Mouse (Mus musculus): ENCODE measurements at regions not wholly inside any gene's neighbourhood (a gene's known extent, or its start where the extent isn't known, plus 50 kb on each side); places are given as distances from the start of the nearest gene placed in this dataset.
"Not testable (repeated sequence)": the region's sequence is repeated elsewhere in the genome, so short reads cannot be mapped to it uniquely, and the experiment has no call there.

DNA sequence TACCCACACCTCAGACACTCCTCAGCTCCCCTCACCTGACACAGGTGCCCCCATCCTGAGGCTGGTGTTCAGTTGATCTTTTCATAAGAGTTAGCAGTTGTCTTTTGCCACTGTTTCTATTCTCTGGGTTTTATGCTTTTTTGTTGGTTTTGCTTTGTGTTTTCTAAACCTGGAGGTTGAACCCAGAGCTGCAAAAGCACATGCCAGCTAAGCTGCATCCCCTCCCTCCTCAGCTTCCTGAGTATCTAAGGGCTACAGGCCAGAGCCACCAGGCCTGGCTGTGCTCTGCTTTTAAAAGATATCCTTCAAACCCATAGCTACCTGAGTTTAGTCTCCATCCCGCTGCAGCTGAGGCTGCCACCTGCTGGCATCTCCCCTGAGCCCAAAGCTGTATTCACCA lies 140.1 kb downstream of the Tcp10c start:
- not testable (repeated sequence) for H3K27me3 ChIP-seq; H3K9me3 ChIP-seq (replicated peaks); ATAC-seq (replicated peaks; ENCODE audit: low FRiP score); H3K4me1 ChIP-seq; H3K4me2 ChIP-seq; H3K9ac ChIP-seq; H3K36me3 ChIP-seq; H3K4me3 ChIP-seq (replicated peaks); H3K27ac ChIP-seq
- WGBS: 40% methylated on average over 1 of the region's 1 CpGs

DNA sequence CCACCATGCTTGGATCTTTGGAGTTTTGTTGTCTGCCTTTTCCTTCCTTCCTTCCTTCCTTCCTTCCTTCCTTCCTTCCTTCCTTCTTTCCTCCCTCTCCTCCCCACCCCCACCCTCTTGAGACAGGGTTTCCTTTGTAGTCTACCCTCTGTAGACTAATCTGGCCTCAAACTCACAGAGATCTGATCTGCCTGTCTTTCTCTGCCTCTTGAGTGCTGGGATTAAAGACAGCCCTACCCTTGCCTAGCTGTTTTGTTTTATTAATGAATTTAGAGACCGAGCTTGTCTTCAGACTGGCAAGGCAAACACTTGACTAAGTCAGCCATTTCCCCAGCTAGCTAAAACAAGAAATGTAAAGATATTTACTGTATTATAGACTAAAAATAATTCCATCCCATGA lies 150.0 kb downstream of the Tcp10c start:
- not testable (repeated sequence) for H3K4me1 ChIP-seq, H3K27ac ChIP-seq

DNA sequence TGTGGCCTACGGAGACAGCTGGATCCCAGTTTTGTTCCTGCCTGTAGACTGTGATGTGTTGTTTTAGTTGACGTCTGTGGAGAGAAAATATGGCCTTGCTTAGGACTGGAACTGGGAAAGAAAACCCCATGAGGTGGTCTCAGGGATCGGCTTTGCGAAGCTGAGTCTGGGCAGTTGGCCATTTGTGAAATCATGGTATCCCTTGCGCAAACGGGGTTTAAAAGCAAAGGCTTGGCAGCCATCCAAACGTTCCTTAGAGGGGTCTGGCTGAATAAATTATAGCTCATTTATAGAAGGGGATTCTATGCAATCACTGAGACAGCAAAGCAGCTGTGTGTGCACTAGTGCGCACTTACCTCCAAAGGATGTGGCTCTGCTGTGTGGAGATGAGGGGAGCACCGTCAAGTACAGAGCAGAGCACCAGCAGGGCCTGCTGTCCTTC lies 150.5 kb downstream of the Tcp10c start:
- H3K9ac ChIP-seq; H3K27me3 ChIP-seq; H3K27ac ChIP-seq; H3K4me2 ChIP-seq; H3K4me3 ChIP-seq (replicated peaks); H3K36me3 ChIP-seq; H3K9me3 ChIP-seq (replicated peaks); H3K4me1 ChIP-seq: not testable (repeated sequence)
- peak; percentile 68 for ATAC-seq (replicated peaks; ENCODE audit: low FRiP score)
- 43% methylated on average over 8 of the region's 9 CpGs for WGBS

More for the DNA sequence above, 150.0 kb downstream of the Tcp10c start:
- H3K9me3 ChIP-seq (replicated peaks); H3K27me3 ChIP-seq; H3K36me3 ChIP-seq; ATAC-seq (replicated peaks; ENCODE audit: low FRiP score); H3K4me3 ChIP-seq (replicated peaks); H3K9ac ChIP-seq; H3K4me2 ChIP-seq: not testable (repeated sequence)
- 70% methylated on average over 1 of the region's 1 CpGs for WGBS

DNA sequence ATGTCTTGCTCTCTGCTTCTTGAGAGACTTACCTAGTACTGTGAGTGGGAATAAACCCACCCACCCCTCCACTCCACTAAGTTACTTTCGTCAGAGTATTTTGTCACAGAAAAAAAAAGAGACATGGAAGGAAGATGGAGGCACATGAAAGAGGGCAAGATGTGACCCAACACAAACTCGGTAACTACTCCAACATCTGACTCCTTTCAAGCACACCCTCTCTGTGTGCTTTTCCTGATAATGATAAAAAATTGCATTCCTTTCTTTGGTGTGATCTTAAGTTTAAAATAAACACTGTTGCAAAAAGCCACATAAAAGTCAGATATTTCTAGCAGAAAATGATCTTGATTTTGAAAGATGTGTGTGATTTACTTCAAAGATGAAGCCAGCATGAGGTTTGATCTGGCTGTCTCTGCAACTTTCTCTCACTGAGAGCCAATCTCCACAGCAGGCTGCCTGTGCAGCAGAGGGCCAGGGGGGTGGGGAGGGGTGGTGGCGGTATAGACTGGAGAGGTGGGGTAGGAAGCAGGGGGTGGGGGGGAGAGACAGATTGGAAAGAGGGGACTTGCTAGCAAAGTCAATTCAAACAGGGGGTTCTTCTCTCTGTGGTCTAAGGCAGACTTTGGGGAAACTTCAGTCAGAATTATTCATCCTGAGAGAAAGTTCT lies 153.2 kb downstream of the Tcp10c start:
- H3K4me3 ChIP-seq (replicated peaks): not testable (repeated sequence)

DNA sequence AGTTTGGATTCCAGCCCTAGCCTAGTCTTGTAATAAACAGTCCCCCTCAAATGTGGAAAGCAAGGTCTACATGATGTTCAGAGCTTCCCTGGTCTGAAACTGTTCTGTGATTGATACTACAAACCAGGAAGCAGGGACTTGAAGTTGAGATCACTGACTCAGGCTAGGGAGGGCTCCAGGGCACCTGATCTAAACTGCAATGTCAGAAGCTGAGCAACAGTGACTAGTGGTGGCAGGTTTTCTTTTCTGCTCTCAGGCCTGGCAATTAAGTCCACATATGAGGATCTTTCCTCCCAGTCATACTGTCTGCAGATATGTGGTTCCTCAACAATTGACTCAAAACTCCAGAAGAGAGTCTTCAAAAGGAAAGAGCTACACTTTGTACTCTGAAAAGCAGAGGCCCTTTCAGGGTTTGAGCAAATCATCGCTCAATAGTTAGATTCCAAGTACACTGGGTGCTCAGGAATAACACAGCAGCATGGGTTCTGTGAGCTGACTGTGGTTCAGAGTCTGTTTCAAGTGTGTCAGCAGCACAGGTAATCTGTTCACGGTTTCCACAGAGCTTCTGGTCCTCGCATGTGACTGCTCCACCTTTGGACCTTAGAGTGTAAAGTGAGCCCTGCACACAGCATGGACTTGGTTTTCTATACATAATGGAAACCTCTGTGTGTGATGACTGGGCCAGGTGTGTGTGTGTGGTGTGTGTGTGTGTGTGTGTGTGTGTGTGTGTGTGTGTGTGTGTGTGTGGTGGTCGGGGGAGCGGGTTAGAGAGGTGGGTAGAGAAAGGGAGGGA lies 165.2 kb downstream of the Tcp10c start:
- not testable (repeated sequence) for H3K9ac ChIP-seq; H3K27me3 ChIP-seq; H3K27ac ChIP-seq; H3K9me3 ChIP-seq (replicated peaks); ATAC-seq (replicated peaks; ENCODE audit: low FRiP score); H3K4me3 ChIP-seq (replicated peaks); H3K36me3 ChIP-seq; H3K4me2 ChIP-seq; H3K4me1 ChIP-seq
- 76% methylated on average over 3 of the region's 5 CpGs for WGBS

More for the DNA sequence above, 153.2 kb downstream of the Tcp10c start:
- not testable (repeated sequence) for H3K9me3 ChIP-seq (replicated peaks); H3K4me2 ChIP-seq; H3K36me3 ChIP-seq; ATAC-seq (replicated peaks; ENCODE audit: low FRiP score); H3K4me1 ChIP-seq; H3K9ac ChIP-seq; H3K27ac ChIP-seq; H3K27me3 ChIP-seq
- 50% methylated on average over 2 of the region's 3 CpGs for WGBS

DNA sequence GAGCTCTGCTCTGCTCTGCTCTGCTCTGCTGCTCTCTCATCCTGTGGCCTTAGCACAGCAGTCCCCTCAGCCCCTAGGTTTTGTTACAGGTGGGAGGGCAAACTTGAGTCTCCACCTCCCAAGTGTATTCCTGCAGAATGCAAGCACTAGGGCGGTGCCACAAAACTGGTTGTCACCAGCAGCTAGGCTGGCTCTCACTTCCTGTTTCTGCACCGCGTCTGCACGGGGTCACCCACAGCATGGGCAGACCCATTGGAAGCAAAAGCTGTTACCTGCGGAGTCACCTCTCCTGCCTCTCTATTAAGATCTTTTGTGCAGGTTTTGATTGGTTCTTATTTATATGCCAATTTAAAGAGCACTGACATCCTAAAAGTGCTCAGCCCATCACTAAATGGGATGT lies 178.2 kb downstream of the Tcp10c start:
- H3K4me2 ChIP-seq: not testable (repeated sequence)
- WGBS: 87% methylated on average over 5 of the region's 5 CpGs

DNA sequence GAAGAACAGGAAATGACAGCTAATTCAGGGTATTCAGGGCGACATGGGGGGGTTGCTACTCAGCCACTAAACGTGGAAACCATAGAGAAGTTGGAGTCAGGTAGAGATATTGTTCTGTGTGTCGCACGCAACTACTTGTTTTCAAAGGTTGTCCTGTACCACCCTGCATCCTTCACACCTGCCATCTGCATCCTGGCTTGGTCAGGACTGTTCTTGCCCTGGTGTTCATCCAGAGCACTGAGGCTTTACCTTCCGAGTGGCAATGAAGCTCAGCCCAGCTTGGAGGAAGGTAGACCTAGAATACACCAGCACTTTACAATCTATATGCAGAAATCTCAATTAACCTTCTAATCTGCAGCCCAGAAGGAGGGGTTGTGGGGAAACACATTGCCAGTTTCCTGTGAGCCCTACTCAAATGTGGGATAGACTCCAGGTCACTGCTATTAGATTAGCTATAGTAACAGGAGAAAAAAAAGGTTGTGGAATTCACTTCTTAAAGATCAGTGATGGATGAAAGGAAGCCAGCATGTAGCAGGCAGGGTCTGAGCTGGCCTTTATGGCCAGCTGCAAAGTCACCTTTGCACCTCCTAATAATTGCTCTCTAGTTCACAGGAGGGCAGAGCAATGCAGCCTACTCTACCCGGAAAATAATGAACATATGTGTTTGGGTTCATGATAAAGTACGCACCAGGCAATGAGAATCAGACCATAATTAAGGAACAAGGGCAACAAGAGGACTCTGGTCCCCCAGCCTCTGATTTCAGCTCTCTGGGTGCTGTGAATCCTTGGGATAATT lies 186.3 kb downstream of the Tcp10c start:
- H3K4me3 ChIP-seq (replicated peaks): no peak overlapping the region
- no peak overlapping the region for H3K27ac ChIP-seq
- H3K4me1 ChIP-seq: no peaks in the 10 kb centered on the region
- WGBS: 80% methylated on average over 7 of the region's 7 CpGs
- no peak overlapping the region for H3K4me2 ChIP-seq
- peaks cover 50% of the 10 kb centered on the region for H3K9me3 ChIP-seq (replicated peaks)
- no peaks in the 10 kb centered on the region for H3K36me3 ChIP-seq
- H3K9ac ChIP-seq: no peak overlapping the region
- no peaks in the 10 kb centered on the region for H3K27me3 ChIP-seq
- no peak for ATAC-seq (replicated peaks; ENCODE audit: low FRiP score)

More for the DNA sequence above, 178.2 kb downstream of the Tcp10c start:
- not testable (repeated sequence) for H3K4me3 ChIP-seq (replicated peaks); H3K27me3 ChIP-seq; H3K9me3 ChIP-seq (replicated peaks); H3K36me3 ChIP-seq; H3K4me1 ChIP-seq; H3K27ac ChIP-seq; H3K9ac ChIP-seq
- peak; percentile 50; the same call in 1 of the 2 replicates for ATAC-seq (replicated peaks; ENCODE audit: low FRiP score)

DNA sequence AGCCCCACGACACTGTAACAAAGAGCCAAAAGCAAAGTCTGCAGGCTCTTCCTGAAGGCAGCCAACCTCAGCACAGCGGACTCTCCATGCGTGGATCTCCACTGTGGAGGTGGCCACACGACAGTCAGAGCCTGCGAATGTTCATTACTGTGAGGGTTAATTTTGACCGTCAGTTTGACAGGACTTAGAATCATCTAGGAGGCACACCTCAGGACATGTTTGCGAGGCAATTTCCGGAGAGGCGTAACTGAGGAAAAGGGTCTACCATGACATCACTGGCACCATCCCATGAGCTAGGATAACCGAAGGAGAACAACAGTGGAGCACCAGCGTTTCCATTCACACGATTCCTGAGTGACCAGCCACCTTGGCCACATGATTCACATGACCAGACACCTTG lies 186.9 kb downstream of the Tcp10c start:
- Histone ChIP-seq H3K36me3 (no peaks in the 10 kb centered on the region), H3K27me3 (no peaks in the 10 kb centered on the region), H3K4me2 (no peak overlapping the region), H3K27ac (no peak overlapping the region), H3K4me1 (no peaks in the 10 kb centered on the region), H3K4me3 (replicated peaks) (no peak overlapping the region), H3K9ac (no peak overlapping the region), H3K9me3 (replicated peaks) (peaks cover 51% of the 10 kb centered on the region)
- 0 out of 2 replicates have a peak, but pooled peaks have one; percentile 3 for ATAC-seq (replicated peaks; ENCODE audit: low FRiP score)
- 69% methylated on average over 12 of the region's 12 CpGs for WGBS

DNA sequence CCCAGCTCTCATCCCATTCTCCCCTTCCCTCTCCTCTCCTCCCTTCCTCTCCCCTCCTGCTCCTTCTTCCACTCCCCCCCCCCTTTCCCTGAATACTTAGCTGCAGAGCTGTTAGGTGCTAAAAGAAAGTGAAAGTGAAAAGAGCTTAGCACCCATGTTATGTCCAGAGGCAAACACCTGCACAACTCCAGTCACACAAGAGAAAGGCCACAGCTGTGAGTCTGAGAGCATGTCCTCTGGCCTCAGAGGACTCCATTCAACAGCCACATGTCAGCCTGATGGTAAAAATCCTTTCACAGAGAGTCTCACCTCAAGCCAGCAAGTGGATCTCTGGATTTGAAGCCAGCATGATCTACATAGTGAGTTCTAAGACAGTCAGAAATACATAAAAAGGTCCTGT lies 187.9 kb downstream of the Tcp10c start:
- Histone ChIP-seq H3K9me3 (replicated peaks) (peaks cover 60% of the 10 kb centered on the region), H3K36me3 (no peaks in the 10 kb centered on the region), H3K9ac (no peak overlapping the region), H3K4me2 (no peak overlapping the region), H3K4me1 (no peaks in the 10 kb centered on the region), H3K4me3 (replicated peaks) (no peak overlapping the region), H3K27me3 (no peaks in the 10 kb centered on the region), H3K27ac (no peak overlapping the region)
- ATAC-seq (replicated peaks; ENCODE audit: low FRiP score): no peak

DNA sequence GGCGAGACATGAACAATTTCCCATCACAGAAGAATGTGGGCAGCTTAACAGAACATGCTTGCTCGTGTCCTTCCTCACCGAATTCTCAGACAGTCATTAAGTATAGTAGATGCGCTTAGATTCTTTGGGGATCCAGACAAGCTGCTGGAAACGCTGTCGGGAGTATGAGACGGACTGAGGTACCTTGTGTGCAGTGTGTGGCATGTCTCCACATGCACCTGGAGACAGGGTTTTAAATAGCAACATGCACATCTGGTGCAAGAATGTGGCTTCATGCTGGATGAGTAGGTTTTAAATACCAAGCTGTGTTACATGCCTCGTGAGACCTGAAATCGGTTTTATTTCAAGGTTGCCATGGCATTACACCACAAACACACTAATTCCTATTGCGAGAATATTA lies 188.5 kb downstream of the Tcp10c start:
- Histone ChIP-seq H3K9ac (no peak overlapping the region), H3K27me3 (no peaks in the 10 kb centered on the region), H3K9me3 (replicated peaks) (peaks cover 64% of the 10 kb centered on the region), H3K4me3 (replicated peaks) (no peak overlapping the region), H3K4me2 (no peak overlapping the region), H3K36me3 (no peaks in the 10 kb centered on the region), H3K27ac (no peak overlapping the region), H3K4me1 (no peaks in the 10 kb centered on the region)
- WGBS: 84% methylated on average over 10 of the region's 10 CpGs
- ATAC-seq (replicated peaks; ENCODE audit: low FRiP score): no peak

DNA sequence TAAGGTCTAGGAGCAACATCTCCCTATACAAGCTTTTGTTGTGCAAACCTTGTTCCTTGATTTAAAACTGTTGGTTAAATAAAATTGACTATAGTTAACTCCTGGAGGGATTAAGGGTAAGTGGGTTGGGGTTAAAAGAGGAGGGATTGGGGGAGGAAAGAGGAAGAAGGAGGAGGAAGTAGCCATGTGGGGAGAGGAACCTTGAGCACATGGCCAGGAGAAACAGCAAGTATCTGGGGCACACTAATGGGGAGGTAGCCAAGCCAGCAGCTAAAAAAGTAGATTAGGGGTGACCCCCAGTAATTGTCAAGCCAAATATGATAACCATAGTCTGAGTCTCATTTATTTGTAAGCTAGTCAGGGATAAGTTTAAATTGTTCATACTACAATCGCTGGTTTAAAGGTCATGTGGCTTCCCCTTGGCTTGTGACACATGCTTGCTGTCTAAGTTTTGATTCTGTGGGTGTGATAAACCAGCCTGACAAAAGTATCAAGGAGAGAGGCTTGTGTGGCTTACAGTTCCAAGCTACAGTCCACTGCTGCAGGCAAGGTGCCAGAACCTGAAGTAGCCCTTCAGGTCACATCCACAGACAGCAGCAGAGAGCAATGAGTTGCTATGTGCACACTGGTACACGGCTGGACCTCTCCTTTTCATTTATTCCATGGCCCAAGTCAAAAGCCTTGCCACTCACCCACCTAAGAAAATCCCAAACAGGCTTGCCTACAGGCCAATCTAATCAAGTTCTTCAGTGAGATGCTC lies 189.8 kb downstream of the Tcp10c start:
- H3K4me2 ChIP-seq: no peak overlapping the region

More for the DNA sequence above, 189.8 kb downstream of the Tcp10c start:
- 66% methylated on average over 2 of the region's 2 CpGs for WGBS
- ATAC-seq (replicated peaks; ENCODE audit: low FRiP score): no peak
- Histone ChIP-seq H3K4me1 (no peaks in the 10 kb centered on the region), H3K9ac (no peak overlapping the region), H3K9me3 (replicated peaks) (peaks cover 77% of the 10 kb centered on the region), H3K27ac (no peak overlapping the region), H3K36me3 (no peaks in the 10 kb centered on the region), H3K4me3 (replicated peaks) (no peak overlapping the region), H3K27me3 (no peaks in the 10 kb centered on the region)
